Mouse (Mus musculus): ENCODE measurements around the gene Rundc3a.
A peak's percentile ranks its signal among the peaks of the same experiment; 100 is the strongest.
"Not testable (repeated sequence)": the region's sequence is repeated elsewhere in the genome, so short reads cannot be mapped to it uniquely, and the experiment has no call there.

Gene Rundc3a

GRCm38 (mm10) chr11:102368347-102368746 is 24.9 kb upstream of the Rundc3a start:
- DNase-seq = no peak

GRCm38 (mm10) chr11:102369263-102369662 is 23.9 kb upstream of the Rundc3a start:
- peak in 1 of 2 experiments; percentile 21 for DNase-seq

DNA sequence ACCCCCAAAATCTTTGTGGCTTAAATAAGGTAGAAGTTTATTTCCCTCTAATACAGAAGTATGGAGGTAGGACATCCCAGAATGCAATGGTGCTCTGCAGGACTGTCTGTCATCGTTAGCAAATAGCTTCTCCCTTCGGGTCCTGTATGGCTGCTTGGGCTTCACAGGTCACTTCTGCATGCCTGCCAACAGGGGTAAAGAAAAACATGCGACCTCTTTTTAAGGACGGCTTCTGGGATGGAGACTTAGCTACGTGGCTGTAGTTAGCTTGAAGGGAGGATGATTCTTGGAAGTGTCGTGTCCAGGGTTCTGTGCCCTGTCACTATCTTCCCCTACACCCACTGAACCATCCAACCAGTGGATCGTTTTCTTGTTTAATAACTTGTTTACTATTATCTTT is 22.9 kb upstream of the Rundc3a start:
- DNase-seq = no peak

DNA sequence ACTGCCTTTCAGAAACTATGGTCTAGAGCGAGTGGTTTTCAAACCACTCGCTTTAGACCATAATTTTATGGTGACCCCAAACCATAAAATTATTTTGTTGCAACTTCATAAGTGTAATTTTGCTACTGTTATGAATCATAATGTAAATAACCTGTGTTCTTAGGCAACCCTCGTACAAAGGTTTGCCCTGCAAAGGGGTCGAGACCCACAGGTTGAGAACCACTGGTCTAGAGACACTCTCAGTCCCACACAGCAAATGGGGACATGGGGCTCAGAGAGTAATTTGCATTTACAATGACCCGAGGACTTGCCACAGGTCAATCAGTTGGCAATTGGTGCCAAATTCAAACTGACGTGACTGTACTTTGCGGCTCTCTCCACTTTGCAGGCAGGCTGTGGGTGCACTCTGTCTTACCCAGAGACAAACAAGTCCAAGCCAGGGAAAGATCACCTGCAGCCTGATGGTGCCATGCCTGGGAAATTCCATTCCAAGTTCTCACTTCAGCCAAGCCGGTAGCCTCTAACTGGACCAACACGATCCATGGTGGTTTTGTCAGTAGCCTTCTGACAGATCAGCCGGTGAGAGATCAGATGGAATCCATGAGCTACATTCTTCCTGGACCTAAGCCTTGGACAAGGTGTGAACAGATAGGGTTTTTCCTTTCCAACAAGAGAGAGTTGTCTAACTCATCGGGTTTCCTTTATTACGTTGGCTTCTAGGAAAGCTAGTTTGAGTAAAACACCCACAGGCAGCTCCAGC is 21.1 kb upstream of the Rundc3a start:
- DNase-seq = no peak

- DNase-seq = no peak
Measured at GRCm38 (mm10) chr11:102372936-102373335, 20.3 kb upstream of the Rundc3a start.

DNA sequence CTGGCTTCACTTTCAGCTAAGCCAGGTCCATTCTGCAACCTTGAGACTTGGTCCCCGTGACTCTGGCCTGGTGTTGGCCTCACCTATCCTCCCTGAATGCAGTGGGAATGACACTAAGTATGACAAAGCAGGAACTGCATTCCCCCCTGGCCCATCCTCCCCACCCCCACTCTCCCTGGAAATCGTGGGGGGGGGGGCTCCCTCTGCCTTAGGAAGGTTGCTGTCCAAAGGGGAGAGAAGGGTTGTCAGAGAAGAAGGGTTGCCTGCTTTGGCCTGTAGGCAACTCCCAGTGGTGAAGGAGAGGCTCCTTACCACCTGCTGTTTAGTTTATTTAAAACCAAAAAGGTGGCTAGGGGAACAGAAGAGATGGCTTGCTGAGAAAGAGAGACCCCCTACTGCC is 19.6 kb upstream of the Rundc3a start:
- DNase-seq = no peak

DNA sequence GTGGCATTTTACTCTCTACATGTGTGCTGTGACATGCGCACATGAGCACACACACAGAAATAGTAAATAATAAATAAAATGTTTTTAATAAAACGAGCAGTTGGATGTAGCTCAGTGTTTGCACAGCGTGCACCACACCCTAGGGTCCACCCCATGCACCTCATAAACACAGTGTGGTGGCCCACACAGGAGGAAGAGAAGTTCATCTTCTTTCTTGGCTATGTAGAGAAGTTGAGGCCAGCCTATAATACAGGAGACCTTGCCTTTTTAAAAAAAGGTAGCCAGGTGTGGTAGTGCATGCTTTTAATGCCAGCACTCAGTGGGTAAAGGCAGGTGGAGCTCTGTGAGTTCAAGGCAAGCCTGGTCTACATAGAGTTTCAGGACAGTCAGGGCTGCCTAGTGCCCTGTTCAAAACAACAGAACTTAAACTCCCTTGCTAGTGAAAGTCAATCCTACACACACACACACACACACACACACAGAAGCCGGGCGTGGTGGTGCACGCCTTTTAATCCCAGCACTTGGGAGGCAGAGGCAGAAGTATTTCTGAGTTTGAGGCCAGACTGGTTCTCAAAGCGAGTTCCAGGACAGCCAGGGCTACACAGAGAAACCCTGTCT is 19.0 kb upstream of the Rundc3a start:
- DNase-seq = no peak

- DNase-seq = peak; percentile 62 to 75
Measured at GRCm38 (mm10) chr11:102375196-102376173, 17.7 kb upstream of the Rundc3a start.

- no peak for DNase-seq
Measured at GRCm38 (mm10) chr11:102376196-102376835, 16.9 kb upstream of the Rundc3a start.

DNA sequence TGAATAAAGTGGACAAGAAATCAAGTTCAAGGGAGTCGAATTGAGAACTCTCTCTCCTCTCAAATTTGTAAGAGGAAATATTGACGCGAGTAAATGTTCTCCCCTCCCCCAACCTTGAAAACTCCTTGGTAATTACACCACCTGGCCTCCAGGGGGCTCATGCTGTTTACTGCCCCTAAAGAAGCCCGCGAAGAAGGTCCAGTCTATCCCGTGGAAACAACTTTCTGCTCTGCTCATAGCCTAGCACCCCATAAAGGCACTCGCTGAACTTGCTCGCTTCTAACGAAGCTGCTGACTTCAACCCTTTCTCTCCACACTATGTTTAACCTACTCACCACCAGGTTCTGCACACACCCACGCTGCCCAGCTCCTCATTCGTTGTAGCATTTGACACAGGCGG is 16.0 kb upstream of the Rundc3a start:
- no peak for DNase-seq

DNA sequence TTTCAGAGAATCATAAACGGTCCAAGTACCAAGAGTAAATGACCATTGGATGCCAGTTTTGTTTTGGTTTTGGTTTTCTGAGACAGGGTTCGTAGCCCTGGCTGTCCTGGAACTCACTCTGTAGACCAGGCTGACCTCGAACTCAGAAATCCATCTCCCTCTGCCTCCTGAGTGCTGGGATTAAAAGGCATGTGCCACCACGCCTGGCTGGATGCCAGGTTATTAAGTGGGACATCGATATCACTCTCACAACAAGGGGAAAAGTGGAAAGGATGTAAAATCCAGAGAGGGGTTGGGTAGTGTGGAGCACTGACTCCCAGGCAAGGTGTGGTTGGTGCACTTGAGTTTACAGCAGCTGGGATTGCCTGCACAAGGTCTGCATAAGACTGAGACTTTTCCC is 13.1 kb upstream of the Rundc3a start:
- DNase-seq = no peak

DNA sequence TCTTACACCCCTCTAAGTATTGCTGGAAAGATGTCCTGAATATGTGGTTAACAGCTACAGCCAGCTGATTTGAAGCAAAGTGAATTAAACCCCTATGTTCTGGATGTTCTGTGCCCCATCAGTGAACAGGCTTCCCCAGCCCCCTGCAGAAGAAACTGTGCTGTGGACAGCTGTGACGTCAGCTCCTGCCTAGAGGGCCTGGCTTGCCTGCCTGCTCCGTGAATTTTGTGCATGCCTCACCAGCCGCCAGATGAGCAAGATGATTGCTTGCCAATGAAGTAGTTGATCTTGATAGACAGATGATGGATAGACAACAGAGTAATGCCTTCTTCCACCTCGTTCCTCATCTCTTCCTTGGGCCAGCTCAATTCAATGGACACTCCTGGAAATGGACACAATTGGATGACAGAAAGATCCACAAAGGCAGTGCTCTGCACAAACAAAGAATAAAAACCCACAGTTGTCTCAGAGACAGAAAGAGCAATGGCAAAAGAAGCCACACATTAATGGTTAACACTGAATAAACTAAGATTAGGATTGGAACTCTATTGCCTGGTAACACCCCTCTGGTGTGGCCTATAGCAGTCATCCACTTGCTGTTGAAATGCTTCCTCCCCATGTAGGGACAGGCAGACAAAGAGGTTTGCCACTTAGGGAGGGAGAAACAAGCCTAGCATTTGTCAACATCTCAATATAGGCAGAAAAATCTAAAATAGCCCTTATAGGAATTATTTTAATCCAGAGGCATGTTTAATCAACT is 11.7 kb upstream of the Rundc3a start:
- no peak for DNase-seq

DNA sequence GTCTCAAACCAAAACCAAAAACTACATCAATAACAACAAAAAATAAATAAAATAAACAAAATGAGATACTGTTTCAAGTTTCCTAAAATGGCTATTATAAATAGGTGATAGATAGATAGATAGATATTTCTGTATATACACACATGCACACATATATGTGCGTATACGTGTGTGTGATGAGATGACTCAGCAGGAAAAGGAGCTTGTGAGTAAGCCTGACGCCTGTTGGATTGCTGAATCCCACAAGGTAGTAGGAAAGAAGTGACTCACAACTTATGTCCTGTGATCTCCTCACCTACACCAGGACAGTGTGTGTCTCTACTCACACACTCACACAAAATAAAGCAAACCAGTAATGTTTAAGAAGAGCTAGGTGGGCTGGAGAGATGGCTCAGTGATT is 10.4 kb upstream of the Rundc3a start:
- no peak for DNase-seq

- DNase-seq = no peak
Measured at GRCm38 (mm10) chr11:102383365-102384136, 9.7 kb upstream of the Rundc3a start.

DNA sequence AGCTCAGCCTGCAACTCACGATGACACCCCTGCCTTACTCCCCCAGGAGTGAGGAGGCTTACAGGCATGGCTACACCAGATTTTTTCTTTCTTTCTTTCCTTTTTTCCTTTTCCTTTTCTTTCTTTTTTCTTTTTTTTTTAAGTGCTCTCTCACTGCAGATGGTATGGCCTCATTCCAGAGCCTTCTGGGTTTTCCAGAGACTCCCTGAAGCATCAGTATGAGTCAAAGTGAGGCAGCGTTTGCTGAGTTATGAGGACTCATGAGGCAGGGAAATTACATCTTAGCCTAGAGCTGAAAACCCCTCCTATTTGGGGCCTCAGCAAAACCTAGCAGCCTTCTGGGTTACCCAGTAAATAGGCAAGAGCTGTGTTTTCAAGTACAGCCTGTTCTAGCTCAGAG is 8.8 kb upstream of the Rundc3a start:
- DNase-seq = no peak

GRCm38 (mm10) chr11:102385075-102385474 is 8.1 kb upstream of the Rundc3a start:
- no peak for DNase-seq

- DNase-seq = no peak
Measured at GRCm38 (mm10) chr11:102386121-102386520, 7.1 kb upstream of the Rundc3a start.

DNA sequence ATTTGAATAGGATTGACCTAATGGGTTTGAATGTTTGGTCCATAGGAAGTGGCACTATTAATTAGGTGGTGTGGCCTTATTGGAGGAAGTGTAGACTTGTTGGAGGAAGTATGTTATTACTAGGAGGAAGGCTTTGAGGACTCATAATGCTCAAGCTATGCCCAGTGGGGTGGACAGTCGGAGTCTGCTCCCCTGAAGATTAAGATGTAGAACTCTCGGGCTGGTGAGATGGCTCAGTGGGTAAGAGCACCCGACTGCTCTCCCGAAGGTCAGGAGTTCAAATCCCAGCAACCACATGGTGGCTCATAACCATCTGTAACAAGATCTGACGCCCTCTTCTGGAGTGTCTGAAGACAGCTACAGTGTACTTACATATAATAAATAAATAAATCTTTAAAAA is 3.8 kb upstream of the Rundc3a start:
- DNase-seq = not testable (repeated sequence)

DNA sequence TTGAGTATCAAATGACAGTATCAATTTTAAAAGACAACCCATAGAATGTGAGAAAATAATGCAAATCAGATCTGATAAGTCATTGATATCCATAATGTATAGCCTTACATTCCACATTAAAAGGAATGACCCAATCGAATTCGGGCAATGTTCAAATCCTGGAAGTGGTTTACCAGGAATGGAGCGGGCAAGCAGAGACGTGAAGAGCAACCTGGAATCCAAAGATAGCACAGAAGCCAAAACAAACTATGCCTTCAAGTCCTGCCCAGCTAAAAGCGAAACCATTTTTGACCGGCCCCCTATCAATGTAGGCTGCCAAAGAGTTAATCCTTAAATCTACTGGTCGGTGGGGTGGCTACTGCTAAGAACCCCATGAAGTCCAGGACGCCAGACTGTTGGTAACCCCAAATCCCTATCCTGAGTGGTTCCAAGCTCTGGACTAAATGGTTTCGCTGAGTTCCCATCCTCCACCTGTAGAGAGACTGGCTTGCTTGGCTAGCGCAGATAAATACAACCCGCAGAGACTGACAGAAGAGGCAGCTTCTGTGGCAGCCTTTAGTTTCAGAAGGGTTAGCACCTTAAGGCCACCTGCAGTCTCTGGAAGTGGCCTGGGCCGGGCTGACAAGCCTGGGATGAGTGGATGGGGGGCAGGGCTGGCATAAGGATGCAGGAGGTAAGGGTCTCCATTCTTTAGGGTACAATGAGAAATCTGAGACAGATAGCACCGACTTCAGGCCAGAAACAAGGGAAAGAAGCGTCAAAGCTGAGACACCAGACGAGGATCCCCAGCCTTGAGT is 564 bp upstream of the Rundc3a start:
- no peak for DNase-seq

GRCm38 (mm10) chr11:102393719-102394420 is 667 bp downstream of the Rundc3a start:
- DNase-seq = no peak

All from kidney, postnatal 4 days (tissue).